Mouse (Mus musculus): ENCODE results near the gene Gm17509. TPM values are rescaled to one million over a fixed set of nuclear protein-coding genes. Genes with fewer than 3 reads are reported as not detected.

The Gm17509 gene
- polyA plus RNA-seq (2015; fragmentation: Nextera tagmentation; extraction: Ambion mirVana), result not detected in 2 replicates

DNA sequence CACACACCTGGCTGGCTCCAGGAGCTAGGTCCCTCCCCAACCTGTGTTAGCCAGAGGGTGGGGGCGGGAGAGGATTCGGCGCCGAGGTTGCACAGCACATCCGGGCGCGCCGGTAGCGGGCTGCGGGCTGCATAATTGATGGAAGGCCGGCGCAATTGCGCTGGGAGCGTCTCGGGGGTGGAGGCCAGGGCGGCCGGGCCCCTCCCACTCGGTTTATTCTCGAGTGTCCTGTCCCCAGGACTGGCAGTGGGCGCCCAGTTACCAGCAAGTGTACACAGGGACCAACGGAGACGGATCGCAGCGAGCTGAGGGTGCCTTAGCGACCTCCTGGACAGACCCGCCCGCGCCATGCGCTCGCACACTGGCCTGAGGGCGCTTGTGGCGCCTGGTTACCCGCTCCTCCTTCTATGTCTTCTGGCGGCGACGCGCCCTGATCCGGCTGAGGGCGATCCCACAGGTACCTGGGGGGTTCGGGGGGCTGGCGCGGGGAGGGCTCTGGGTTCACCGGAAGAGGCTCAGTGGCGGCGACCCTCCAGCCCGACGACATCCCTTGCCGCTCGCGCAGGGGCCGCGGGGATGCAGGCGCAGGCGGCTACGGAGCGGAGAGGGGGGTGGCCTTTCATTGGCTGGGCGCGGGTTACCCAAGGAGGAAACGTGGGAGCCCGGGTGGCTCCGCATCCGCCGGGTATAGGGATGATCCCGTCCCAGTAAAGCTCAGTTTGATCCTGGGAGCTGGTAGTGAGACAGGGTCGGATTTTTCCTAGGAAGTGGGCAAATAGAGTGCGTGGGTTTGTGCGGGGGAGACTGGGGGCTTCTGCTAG, at the start of gene Gm17509:
Gene Gm17509 (minus strand): TSS at position 575 of the 821 bp plus-strand sequence.

DNA sequence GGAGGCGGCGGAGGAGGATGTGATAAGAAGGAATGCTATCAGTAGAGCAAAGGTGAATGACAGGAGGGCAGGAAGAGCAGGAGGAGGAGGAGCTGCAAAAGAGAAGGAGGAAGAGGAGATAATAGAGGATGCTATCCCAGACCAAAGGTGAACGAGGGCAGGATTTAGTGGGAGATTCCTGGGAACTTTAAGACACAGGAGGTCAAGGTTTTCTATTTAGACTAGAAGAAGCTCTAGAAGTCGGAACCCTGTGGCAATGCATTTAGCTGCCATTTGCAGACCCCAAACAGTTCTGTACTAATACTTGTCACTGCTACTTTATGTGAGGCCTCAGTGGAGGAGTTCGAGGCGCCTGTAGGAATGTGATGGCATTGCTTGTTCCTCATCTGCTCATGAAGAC, 12.6 kb downstream of the Gm17509 start, which contains the start of gene Emb:
Gene Emb (plus strand): TSS at position 301 of the 400 bp plus-strand sequence.

Other genes starting within 250 kb of the Gm17509 start
- gene Parp8, start 195.5 kb downstream of the Gm17509 start, polyA plus RNA-seq (2015; fragmentation: Nextera tagmentation; extraction: Ambion mirVana), result 6.4 and 7.7 TPM in 2 replicates
- 4.4 and 5.8 TPM in 2 replicates for gene Emb, start 12.5 kb downstream of the Gm17509 start, polyA plus RNA-seq (2015; fragmentation: Nextera tagmentation; extraction: Ambion mirVana)

All from skeletal muscle tissue, postnatal 0 days (tissue).